Mouse (Mus musculus): ENCODE results near the gene Blm.

DNA sequence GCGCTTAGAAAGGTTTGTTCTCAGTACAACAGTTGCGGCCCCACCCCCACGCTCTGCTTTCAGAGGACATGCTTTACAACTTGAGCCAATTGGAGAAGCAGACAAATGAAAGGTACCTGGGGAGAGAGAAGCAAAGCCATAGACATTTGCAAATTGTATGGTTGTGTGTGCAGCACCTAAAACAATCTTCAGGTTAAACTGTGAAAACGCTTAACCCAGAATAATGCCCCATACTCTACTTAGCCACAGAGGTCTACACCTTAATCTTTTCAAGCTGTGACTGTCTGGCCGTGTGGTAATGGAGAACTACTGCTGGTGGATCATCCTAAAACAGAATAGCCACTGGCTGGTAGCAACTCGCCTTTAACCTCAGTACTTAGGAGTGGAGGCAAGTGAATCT is 8.2 kb downstream of the Blm start:
- TF ChIP-seq KAT2A (IDR thresholded peaks at IDR 0.05; ENCODE audit: insufficient replicate concordance, low read length): no peak
- TF ChIP-seq POLR2A (IDR thresholded peaks at IDR 0.05; ENCODE audit: low read depth, low read length): no peak
- TF ChIP-seq ZMIZ1 (IDR thresholded peaks at IDR 0.05; ENCODE audit: low read depth, low read length): no peak

All from CH12.LX (cell line).